Mouse (Mus musculus) heart, postnatal 36 days (tissue): Measurements from ENCODE around the gene Klk1b4. TPM values are rescaled to one million over a fixed set of nuclear protein-coding genes. Genes with fewer than 3 reads are reported as not detected.
"Not testable (repeated sequence)": the region's sequence is repeated elsewhere in the genome, so short reads cannot be mapped to it uniquely, and the experiment has no call there.

Experiments
- DNase-seq, 2 experiments: peaks; one replicate each; pipeline ENCODE4 v3.0.0; 2021 to 2022
- intact Hi-C: fragments of 180-260 bp; cut with DNase I; formaldehyde crosslinking; loops from one replicate; pipeline ENCODE4 v1.15.1; 2025
- total RNA-seq, 2 experiments: library from RNA; stranded (reverse); gene quantifications; 2 replicates each; pipeline ENCODE4 v1.2.3; 2021

The Klk1b4 gene
- not detected for total RNA-seq

GRCm38 (mm10) chr7:44207135-44207534, at the start of gene Klk1b4:
Gene Klk1b4 (plus strand): TSS chr7:44207435.
- intact Hi-C loops = not testable (repeated sequence)

GRCm38 (mm10) chr7:44179299-44180045, 27.8 kb upstream of the Klk1b4 start:
- intact Hi-C loops = no loop called here
- DNase-seq = no peak

More at GRCm38 (mm10) chr7:44207135-44207534, at the start of gene Klk1b4:
- DNase-seq = not testable (repeated sequence)

GRCm38 (mm10) chr7:44186516-44186915, 20.7 kb upstream of the Klk1b4 start:
- intact Hi-C loops, DNase-seq: not testable (repeated sequence)

DNA sequence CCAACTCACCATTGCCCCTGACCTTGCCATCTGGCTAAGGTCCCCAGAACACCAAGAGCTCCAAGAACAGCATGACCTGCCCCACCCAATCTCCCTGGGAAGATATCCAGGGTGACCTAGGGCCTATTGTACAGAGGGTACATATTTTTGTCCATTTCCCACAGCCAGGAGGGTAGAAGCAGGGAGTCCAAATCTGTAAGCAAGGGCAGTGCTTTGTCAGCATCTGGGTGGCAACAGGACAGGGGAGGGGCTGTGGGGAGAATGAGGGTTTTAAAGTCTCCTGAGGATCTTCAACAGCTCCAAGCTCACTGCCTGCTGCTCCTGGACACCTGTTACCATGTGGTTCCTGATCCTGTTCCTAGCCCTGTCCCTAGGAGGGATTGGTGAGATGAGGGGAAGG, 19.3 kb upstream of the Klk1b4 start, which contains the start of gene Klk1b24:
Gene Klk1b24, plus strand, starts transcription at position 301 of the 400 bp plus-strand sequence.
- intact Hi-C loops = not testable (repeated sequence)

DNA sequence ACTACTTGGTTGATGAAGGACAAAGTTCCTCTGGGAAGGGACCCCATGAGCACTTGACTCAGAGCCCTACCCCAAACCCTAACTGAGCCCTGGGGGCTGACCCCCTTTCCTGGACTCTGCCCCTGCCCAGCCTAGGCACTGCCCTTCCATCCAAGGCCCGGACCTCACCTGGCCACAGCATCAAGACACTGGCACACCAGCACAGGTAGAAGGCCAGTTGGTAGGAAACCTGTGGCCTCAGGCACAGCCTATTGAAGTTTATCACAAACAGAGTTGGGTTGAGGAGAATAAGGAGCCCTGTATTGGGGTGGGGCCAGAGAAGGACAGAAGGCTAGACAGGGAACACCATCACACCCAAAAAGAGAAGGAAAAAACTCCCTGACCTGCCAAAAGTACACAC, 13.8 kb upstream of the Klk1b4 start:
- intact Hi-C loops = not testable (repeated sequence)

More for the DNA sequence above, 19.3 kb upstream of the Klk1b4 start, which contains the start of gene Klk1b24:
- not testable (repeated sequence) for DNase-seq

DNA sequence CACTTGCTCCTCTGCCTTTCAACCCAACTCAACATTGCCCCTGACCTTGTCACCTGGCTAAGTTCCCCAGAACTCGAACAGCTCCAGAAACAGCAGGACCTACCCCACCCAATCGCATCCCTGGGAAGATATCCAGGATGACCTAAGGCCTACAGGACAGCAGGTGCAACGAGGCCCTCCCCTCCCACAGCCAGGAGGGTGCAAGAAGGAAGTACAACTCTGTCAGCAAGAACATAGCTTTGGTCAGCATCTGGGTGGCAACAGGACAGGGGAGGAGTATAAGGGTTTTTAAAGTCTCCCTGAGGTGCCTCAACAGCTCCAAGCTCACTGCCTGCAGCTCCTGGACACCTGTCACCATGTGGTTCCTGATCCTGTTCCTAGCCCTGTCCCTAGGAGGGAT, 9.3 kb upstream of the Klk1b4 start, which contains the start of gene Klk1b3:
Gene Klk1b3, plus strand, starts transcription at position 301 of the 400 bp plus-strand sequence.
- intact Hi-C loops = no loop called here
- no peak for DNase-seq

More for the DNA sequence above, 13.8 kb upstream of the Klk1b4 start:
- not testable (repeated sequence) for DNase-seq

DNA sequence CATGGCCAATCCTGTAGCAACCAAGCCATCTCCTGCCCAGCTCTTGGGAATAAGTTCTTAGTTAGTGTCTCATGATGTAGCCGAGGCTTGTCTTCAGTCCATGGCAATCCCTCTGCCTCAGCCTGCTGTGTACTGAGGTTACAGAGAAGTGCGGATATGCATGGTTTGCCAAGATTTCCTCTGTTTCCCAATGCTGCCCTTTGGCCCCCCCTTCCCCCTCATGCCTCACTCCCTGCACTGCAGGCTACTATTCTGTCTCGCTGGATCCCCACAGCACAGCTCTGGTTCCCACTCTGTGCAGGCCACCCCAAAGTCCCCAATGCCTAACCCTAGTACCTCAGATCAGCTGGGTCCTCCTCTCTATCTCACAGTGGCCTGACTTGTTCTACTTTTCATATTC, 1.1 kb downstream of the Klk1b4 start:
- intact Hi-C loops = no loop called here
- no peak for DNase-seq

DNA sequence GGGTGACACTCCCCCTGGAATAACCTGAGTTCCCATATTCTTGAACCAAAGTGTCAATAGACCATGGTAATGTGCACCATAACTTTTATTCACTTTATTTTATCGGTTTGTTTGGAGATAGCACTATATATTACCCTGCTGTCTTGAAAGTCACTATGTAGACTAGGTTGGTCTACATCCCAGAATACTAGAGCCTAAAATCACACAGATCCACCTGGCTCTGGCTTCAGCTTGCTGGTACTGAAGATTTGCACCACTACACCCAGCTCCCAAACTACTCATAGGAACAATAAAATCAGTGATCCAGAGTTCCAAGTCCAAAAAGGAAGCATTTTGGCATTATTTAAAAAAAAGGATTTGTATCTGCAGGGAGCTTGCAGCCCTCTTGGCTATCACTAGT, 8.4 kb downstream of the Klk1b4 start, which contains the start of gene Klk1b5:
Gene Klk1b5, plus strand, starts transcription at position 301 of the 400 bp plus-strand sequence.
- DNase-seq = no peak
- intact Hi-C loops = no loop called here

DNA sequence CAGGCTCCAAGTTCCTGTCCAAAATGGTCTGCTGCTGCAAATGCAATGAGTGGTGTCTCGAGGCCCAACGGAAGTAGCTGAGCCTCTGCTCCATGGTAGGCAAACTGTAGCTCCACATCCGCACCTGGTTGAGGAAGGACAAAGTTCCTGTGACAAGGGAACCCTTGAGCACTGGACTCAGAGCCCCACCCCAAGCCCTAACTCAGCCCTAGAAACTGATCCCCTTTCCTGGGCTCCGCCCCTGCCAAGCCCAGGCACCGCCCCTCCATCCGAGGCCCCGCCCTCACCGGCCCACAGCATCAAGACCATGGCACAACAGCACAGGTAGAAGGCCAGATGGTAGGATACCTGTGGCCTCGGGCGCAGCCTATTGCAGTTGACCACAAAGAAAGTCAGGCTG, 14.4 kb downstream of the Klk1b4 start:
- DNase-seq, intact Hi-C loops: not testable (repeated sequence)

DNA sequence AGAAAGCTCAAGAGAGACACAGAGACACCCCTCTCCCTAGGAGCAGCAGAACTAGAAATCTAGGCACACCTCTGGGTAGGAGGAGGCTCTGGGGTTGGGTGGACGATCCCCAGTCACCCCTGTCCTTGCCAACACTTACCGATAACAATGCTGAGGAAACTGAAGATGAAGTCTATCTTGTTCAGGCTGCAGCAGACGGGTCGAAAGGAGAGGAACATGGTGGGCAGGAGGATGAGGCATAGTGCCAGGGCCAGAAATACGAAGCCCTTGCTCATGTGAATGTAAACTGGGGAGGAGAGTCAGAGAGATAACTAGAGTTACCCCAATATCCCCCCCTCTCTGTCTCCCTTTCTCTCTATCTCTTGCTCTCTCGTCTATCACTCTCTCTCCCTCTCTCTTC, 15.1 kb downstream of the Klk1b4 start:
- intact Hi-C loops, DNase-seq: not testable (repeated sequence)

DNA sequence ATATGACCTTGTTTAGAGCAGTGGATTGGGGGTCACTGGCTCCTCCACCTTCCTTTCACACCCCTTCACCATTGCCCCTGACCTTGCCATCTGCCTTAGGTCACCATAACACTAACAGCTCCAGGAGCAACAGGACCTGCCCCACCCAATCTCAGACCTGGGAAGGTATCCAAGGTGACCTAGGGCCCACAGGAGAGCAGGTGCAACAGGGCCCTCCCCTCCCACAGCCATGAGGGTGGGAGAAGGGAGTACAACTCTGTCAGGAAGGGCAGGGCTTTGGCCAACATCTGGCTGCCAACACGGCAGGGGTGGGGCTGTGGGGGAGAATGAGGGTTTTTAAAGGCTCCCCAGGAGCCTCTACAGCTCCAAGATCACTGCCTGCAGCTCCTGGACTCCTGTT, 17.8 kb downstream of the Klk1b4 start, which contains the start of gene Klk1:
Gene Klk1, plus strand, starts transcription at position 285 of the 400 bp plus-strand sequence.
- intact Hi-C loops = no loop called here

DNA sequence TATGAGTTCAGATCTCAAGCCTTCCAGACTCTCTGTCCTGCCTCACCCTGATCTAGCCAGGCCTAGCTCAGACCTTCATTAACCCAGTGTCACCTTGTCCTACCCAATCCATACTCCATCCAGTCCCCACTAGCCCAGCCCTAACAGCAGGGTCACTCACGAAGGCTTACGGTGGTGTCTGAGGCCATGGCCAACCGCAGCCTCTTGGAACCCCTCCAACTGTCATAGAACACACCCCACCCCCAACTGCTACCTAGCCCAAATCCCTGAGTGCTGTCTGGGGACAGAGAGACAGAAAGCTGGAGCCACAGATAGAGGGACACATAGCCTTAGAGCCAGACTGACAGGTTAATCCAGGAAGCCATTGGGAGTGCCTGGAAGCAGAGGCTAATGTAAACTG, 28.7 kb downstream of the Klk1b4 start, which contains the start of gene Gm36864:
Gene Gm36864, plus strand, starts transcription at position 269 of the 400 bp plus-strand sequence.
- intact Hi-C loops = no loop called here
- DNase-seq = no peak

More for the DNA sequence above, 17.8 kb downstream of the Klk1b4 start, which contains the start of gene Klk1:
- no peak for DNase-seq

- DNase-seq = no peak
- intact Hi-C loops = loop anchor here (10.0 kb wide), 1 partner anchor 1695 kb away; no protein-coding TSS in a partner anchor
Observed at GRCm38 (mm10) chr7:44239913-44240312, 32.7 kb downstream of the Klk1b4 start.

GRCm38 (mm10) chr7:44240712-44241111, 33.5 kb downstream of the Klk1b4 start:
- intact Hi-C loops = loop anchor here (10.0 kb wide), 1 partner anchor 1694 kb away; no protein-coding TSS in a partner anchor

GRCm38 (mm10) chr7:44241163-44241562, 33.9 kb downstream of the Klk1b4 start:
- intact Hi-C loops = loop anchor here (10.0 kb wide), 1 partner anchor 1694 kb away; no protein-coding TSS in a partner anchor
- no peak for DNase-seq

More at GRCm38 (mm10) chr7:44240712-44241111, 33.5 kb downstream of the Klk1b4 start:
- DNase-seq = no peak

DNA sequence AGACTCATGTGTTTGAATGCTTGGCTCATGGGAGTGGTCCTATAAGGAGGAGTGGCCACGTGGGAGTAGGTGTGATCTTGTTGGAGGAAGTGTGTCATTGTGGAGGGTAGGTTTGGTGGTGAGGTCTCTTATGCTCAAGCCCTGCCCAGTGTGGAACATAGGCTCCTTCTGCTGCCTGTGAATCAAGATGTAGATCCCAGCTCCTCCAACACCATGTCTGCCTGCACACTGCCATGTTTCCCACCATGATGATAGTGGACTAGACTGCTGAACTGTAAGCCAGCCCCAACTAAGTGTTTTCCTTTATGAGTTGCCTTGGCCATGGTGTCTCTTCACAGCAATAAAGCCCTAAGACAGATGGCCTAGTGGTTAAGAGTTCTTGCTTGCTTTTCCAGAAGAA, 36.8 kb downstream of the Klk1b4 start:
- no peak for DNase-seq
- intact Hi-C loops = loop anchor here (10.0 kb wide), 1 partner anchor 1691 kb away; no protein-coding TSS in a partner anchor

DNA sequence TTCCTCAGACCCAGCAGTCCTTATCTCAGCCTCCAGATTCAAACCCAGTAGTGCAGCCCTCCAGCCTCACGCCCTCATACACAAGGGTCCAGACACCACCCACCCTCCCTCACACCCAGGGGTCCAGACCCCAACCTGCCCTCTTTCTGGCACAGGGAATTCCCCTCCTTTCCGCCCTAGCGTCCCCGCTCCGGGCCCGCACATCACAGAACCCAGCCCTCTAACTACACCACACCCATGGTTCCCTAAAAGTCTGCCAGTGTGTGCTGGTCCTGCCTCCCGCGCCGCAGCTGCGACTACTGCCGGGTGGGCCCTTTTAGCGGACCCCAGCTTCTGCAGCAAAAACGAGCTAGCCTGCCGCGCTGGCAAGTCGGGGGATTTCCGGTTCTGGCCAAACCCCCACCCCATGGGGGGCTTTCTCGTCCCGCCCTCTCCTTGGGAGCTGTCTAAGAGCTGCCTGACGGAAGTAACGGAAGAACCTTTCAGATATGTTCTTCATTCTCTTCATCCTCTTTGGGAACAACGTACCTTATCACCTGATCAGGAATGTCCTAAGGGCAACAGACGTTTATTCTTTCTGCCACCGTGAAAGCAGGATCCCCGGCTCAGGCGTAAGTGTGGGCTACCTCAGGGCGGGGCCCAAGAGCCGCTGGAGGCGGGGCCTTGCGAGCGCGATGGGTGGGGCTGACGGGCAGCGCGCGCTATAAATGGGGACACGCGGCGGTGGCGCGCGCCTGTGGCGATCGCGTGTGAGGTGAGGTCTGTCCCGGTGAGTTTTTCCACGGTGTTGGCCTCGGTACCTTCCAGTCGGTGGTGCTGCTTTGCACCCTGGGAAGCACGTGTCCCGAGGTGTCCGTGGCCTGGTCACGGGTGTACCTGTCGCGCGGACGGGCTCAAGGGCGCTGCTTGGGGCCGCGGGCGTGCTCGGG, 39.1 kb downstream of the Klk1b4 start, which contains the start of the genes 1700028J19Rik and 2410002F23Rik:
Gene 1700028J19Rik, minus strand, starts transcription at position 641 of the 929 bp plus-strand sequence.
Gene 2410002F23Rik, plus strand, starts transcription at position 668 of the 929 bp plus-strand sequence.
- DNase-seq = peak; percentile 94 to 96
- intact Hi-C loops = loop anchor here (2.0 to 10.0 kb wide), 5 partner anchors 58 to 1688 kb away; partner anchors contain the start of genes Cldnd2, Etfb, Gm45233 and Nr1h2

DNA sequence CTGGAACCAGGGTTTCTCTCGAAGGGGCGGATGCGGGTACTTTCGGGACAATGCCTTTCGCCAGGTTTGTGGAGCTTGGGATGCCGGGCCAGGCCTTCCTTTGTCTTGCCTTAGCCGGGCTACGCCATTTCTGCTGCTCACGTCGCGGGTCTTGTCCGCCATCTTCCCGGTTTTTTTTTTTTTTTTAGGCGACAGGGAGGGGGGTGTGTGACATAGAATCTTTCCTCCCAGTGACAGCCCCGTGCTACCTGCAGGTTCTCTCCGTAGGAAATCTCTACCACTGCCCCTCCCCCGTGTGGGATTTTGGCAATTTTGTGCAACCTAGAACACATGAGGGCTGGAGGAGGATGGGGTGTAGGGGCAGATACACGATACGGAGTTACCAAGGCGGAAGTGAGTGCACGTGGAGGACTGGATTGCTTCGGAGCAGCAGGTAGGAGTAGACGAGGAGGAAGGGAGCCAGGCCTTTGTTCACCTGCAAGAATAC, 39.8 kb downstream of the Klk1b4 start:
- DNase-seq = no peak
- intact Hi-C loops = loop anchor here (2.0 to 10.0 kb wide), 5 partner anchors 58 to 1688 kb away; partner anchors contain the start of genes Cldnd2, Etfb, Gm45233 and Nr1h2

GRCm38 (mm10) chr7:44247971-44248370, 40.7 kb downstream of the Klk1b4 start:
- intact Hi-C loops = loop anchor here (2.0 to 10.0 kb wide), 5 partner anchors 57 to 1687 kb away; partner anchors contain the start of genes Cldnd2, Etfb, Gm45233 and Nr1h2
- DNase-seq = no peak
